Mouse (Mus musculus) liver, adult 2 months (tissue): ENCODE measurements around the gene Fam129c. TPM values are rescaled to one million over a fixed set of nuclear protein-coding genes. Genes with fewer than 3 reads are reported as not detected.
A peak's percentile ranks its signal among the peaks of the same experiment; 100 is the strongest.

Experiments used
- DNase-seq: peaks from one replicate; pipeline ENCODE4 v3.0.0-alpha.2; 2011; ENCODE audit warnings: low read depth, low spot score; ENCODE audit errors: extremely low read depth
- H3K27ac ChIP-seq: fragments of 200-500 bp; replicated peaks from 2 replicates; pipeline ENCODE4 v1.5.1; 2012; ENCODE audit warnings: low read depth, mild to moderate bottlenecking, control low read depth, inconsistent platforms, low read length; ENCODE audit not compliant: insufficient read depth
- H3K27me3 ChIP-seq: fragments of 200-500 bp; 2 replicates; pipeline ENCODE4 v1.6.1; 2012; ENCODE audit warnings: mild to moderate bottlenecking, moderate library complexity, low read length, inconsistent platforms; ENCODE audit not compliant: control insufficient read depth, insufficient read depth
- H3K36me3 ChIP-seq: fragments of 200-500 bp; 2 replicates; pipeline ENCODE4 v1.6.1; 2012; ENCODE audit warnings: low read length, inconsistent platforms; ENCODE audit not compliant: control insufficient read depth, insufficient read depth
- H3K4me1 ChIP-seq: fragments of 200-500 bp; 2 replicates; pipeline ENCODE4 v1.6.1; 2011; ENCODE audit warnings: low read length; ENCODE audit not compliant: control insufficient read depth, insufficient read depth
- H3K4me3 ChIP-seq: fragments of 200-500 bp; 2 replicates; pipeline ENCODE4 v1.5.1; 2011; ENCODE audit warnings: low read depth, mild to moderate bottlenecking, control low read depth, low read length, moderate library complexity; ENCODE audit not compliant: insufficient read depth
- H3K79me2 ChIP-seq: fragments of 200-500 bp; 2 replicates; pipeline ENCODE4 v1.6.1; 2012; ENCODE audit warnings: inconsistent platforms, mild to moderate bottlenecking, low read length, moderate library complexity; ENCODE audit not compliant: control insufficient read depth, insufficient read depth
- H3K9ac ChIP-seq: fragments of 200-500 bp; 2 replicates; pipeline ENCODE4 v1.6.1; 2012; ENCODE audit warnings: low read depth, mild to moderate bottlenecking, control low read depth, inconsistent platforms, low read length
- CTCF ChIP-seq: fragments of 200-500 bp; IDR thresholded peaks from 2 replicates; pipeline ENCODE4 v1.5.1; 2011; ENCODE audit warnings: low read depth, low read length, control low read depth
- POLR2A ChIP-seq: fragments of 200-500 bp; IDR thresholded peaks from 2 replicates; pipeline ENCODE4 v1.6.1; 2011; ENCODE audit warnings: low read length, control low read depth; ENCODE audit not compliant: insufficient read depth; ENCODE audit errors: extremely low read depth
- WGBS: fragments of 180-500 bp; shearing (Covaris S2); methylation state at CpG from one replicate; pipeline ENCODE4 v1.1.7; 2018; 5-methylcytosine and 5-hydroxymethylcytosine counted together
- polyA plus RNA-seq: library from polyadenylated mRNA; depleted of rRNA; stranded (reverse); fragments of >200 nt; gene quantifications from 2 replicates; pipeline ENCODE4 v1.2.3, GENCODE M21; 2012
- total RNA-seq: library from RNA; depleted of rRNA; stranded (reverse); fragments of >200 nt; gene quantifications from 2 replicates; pipeline ENCODE4 v1.2.3, GENCODE M21; 2014

Fam129c gene
- total and polyA plus RNA-seq, 2 experiments = 0.73 to 0.92 TPM

DNA sequence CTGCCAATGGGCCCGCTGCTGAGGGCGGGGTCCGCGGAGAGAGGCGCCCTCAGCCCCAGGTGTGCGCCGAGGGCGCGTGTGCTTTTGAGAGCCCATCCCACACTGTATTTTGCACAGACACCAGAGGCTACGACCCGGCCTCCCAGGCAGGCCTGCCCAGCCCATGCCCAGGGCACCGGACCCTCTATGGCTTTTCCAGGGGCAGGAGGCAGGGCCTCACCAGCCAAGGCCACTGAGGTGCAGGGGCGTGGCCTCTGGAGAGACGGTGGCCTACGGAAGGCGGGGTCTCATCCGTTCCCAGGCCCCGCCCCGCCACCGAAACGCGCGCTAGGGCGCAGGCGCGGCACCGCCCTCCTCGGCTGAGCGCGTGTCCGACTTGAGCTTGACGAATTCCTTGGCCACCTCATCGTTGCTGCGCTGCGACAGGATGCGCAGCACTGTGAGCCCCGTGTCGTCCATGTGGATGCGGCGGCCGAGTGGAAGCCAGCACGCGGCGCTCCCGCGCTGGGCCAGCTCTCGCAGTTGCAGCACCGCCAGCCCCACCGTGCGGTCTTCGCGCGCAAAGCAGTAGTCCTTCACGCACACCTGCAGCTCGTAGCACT lies 31.7 kb downstream of the Fam129c start:
- WGBS = 2% methylated on average over 55 of the region's 55 CpGs
- no peak for TF ChIP-seq CTCF
- TF ChIP-seq POLR2A = no peak
- H3K9ac ChIP-seq = peak overlapping the region; percentile 55

DNA sequence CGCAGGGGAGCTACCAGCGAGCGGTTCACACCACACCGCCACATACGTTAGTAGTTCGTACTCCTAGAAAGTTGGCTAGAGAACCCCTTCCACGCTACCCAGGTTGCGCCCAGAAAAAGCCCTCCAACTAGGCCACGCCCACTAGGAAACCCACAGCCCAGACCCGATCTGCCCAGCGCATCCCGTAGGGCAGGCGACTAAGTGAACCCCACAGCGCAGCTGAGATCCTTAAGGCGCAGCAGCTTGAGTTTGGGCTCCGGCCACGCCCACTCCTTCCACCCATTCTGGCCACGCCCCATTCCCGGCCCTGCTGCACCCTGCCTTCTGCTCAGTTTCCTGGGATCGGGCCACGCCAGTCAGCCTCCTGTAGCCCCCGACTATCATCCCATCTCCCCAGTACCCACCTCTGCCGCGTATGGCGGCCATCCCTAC lies 32.3 kb downstream of the Fam129c start:
- Histone ChIP-seq H3K27ac (no peak overlapping the region; the same call in 1 of the 2 replicates), H3K36me3 (no peaks in the 10 kb centered on the region), H3K27me3 (0 out of 2 replicates have a peak, but pooled peaks cover 3% of the 10 kb centered on the region), H3K79me2 (no peaks in the 10 kb centered on the region), H3K9ac (0 out of 2 replicates have a peak overlapping the region, but pooled peaks have one; percentile 33), H3K4me3 (peak overlapping the region; percentile 45; the same call in 1 of the 2 replicates), H3K4me1 (peaks cover 4% of the 10 kb centered on the region; the same call in 1 of the 2 replicates)
- 12% methylated on average over 25 of the region's 25 CpGs for WGBS
- no peak for TF ChIP-seq POLR2A
- TF ChIP-seq CTCF = no peak
- peak; percentile 13 for DNase-seq

More for the DNA sequence above, 31.7 kb downstream of the Fam129c start:
- Histone ChIP-seq H3K4me1 (peaks cover 4% of the 10 kb centered on the region; the same call in 1 of the 2 replicates), H3K4me3 (peak overlapping the region; percentile 62), H3K79me2 (no peaks in the 10 kb centered on the region), H3K27ac (no peak overlapping the region), H3K27me3 (0 out of 2 replicates have a peak, but pooled peaks cover 3% of the 10 kb centered on the region), H3K36me3 (0 out of 2 replicates have a peak, but pooled peaks cover under 1% of the 10 kb centered on the region)
- peak; percentile 54 for DNase-seq

- no peak overlapping the region for H3K4me3 ChIP-seq
- WGBS = 63% methylated on average over 6 of the region's 6 CpGs
- peak; percentile 15 for DNase-seq
- no peaks in the 10 kb centered on the region for H3K79me2 ChIP-seq
- no peak overlapping the region for H3K27ac ChIP-seq
- H3K27me3 ChIP-seq = 0 out of 2 replicates have a peak, but pooled peaks cover 3% of the 10 kb centered on the region
- H3K36me3 ChIP-seq = no peaks in the 10 kb centered on the region
- H3K4me1 ChIP-seq = peaks cover 4% of the 10 kb centered on the region; the same call in 1 of the 2 replicates
- H3K9ac ChIP-seq = no peak overlapping the region
- TF ChIP-seq CTCF (no peak), POLR2A (no peak)
These were observed 33.3 kb downstream of the Fam129c start for GRCm38 (mm10) chr8:71630761-71631160.

GRCm38 (mm10) chr8:71631897-71632296 lies 34.4 kb downstream of the Fam129c start:
- Histone ChIP-seq H3K27me3 (0 out of 2 replicates have a peak, but pooled peaks cover 3% of the 10 kb centered on the region), H3K4me1 (peaks cover 4% of the 10 kb centered on the region; the same call in 1 of the 2 replicates), H3K9ac (no peak overlapping the region), H3K79me2 (no peaks in the 10 kb centered on the region), H3K4me3 (no peak overlapping the region), H3K36me3 (no peaks in the 10 kb centered on the region), H3K27ac (no peak overlapping the region)
- WGBS = 58% methylated on average over 2 of the region's 2 CpGs
- peak; percentile 8 for DNase-seq
- TF ChIP-seq POLR2A = no peak
- TF ChIP-seq CTCF = no peak

DNA sequence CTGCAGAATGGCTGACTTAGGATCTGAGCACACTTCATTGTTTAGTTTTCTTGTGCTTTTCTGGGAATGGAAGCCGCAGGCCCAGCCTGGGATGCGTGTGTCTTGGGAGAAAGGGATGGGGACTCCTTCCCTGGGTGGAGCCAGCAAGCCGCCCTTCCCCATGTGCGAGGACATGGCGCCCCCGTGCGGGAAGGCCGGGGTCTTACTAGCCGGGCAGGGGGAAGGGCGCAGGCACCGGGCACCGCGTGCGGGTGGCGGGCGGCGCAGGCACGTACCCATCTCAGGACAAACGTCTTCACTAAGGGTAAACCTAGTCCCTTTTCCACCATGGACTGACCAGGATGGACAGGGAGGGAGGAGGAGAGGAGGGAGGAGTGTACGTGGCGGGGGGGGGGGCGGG lies 35.7 kb downstream of the Fam129c start:
- Histone ChIP-seq H3K4me3 (no peak overlapping the region), H3K4me1 (no peaks in the 10 kb centered on the region; the same call in 1 of the 2 replicates)

More for the DNA sequence above, 35.7 kb downstream of the Fam129c start:
- peak; percentile 65 for TF ChIP-seq CTCF
- no peak for TF ChIP-seq POLR2A
- Histone ChIP-seq H3K27ac (no peak overlapping the region), H3K79me2 (no peaks in the 10 kb centered on the region), H3K9ac (no peak overlapping the region), H3K27me3 (0 out of 2 replicates have a peak, but pooled peaks cover 3% of the 10 kb centered on the region), H3K36me3 (no peaks in the 10 kb centered on the region)
- DNase-seq = no peak
- 20% methylated on average over 19 of the region's 22 CpGs for WGBS
